Mouse (Mus musculus): ENCODE measurements around the gene Ulk4. TPM values are rescaled to one million over a fixed set of nuclear protein-coding genes. Genes with fewer than 3 reads are reported as not detected.
"Not testable (repeated sequence)": the region's sequence is repeated elsewhere in the genome, so short reads cannot be mapped to it uniquely, and the experiment has no call there.

Ulk4 gene
- polyA plus RNA-seq, 1 experiment from 2014 or later: 75.1 TPM

DNA sequence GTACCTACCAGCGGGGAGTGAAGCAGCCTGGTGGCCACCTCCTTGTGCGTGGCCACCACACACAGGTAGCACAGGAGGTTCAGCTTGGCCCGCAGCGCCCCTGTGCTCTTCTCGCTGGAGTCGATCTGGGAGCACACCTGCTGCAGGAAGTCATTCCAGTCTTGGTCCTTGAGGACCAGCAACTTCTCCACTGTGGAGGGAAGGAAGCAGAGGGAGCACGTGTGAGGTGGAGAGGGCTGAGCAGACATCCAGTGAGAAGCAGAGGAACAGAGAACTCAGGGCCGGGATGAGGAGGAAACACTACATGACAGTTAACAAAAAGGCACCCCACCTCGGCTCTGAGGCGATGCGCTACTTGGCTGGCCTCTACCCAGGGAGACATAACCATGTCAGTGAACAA, 26.1 kb downstream of the Ulk4 start:
- Histone ChIP-seq H3K9ac (ENCODE audit: low read depth, low read length) (no peak overlapping the region), H3K4me1 (replicated peaks; ENCODE audit: control insufficient read depth, insufficient read depth, low read length) (no peaks in the 10 kb centered on the region), H3K27ac (ENCODE audit: low read depth, low read length) (no peak overlapping the region), H3K36me3 (ENCODE audit: control insufficient read depth, insufficient read depth, low read length) (no peaks in the 10 kb centered on the region), H3K27me3 (replicated peaks; ENCODE audit: control insufficient read depth, insufficient read depth, low read length) (no peaks in the 10 kb centered on the region), H3K4me3 (ENCODE audit: low read depth, low read length) (no peak overlapping the region), H3K4me2 (no peak overlapping the region), H3K9me3 (ENCODE audit: control insufficient read depth, low read length) (no peaks in the 10 kb centered on the region)
- no peak for ATAC-seq (replicated peaks; ENCODE audit: low FRiP score)
- no peak for DNase-seq (ENCODE audit: low spot score)
- 84% methylated on average over 11 of the region's 11 CpGs for WGBS

DNA sequence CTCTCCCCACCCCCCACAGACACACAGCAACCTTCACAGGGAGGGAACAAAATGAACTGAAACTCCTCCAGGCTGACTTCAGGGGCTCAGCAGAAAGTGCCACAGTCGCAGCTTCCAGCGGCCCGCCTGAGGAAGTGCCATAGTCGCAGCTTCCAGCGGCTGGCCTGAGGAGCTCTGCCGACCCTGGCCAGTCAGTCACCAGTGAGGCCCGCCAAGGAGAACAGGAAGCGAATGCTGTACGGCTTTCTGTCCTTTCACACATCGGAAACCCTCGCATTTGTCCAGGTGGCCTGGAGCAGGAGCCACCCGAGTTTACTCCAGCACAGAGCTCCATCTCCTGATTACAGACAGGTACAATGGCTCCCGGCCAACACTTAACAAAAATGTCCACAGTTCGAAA, 27.2 kb downstream of the Ulk4 start:
- ATAC-seq (replicated peaks; ENCODE audit: low FRiP score): no peak

DNA sequence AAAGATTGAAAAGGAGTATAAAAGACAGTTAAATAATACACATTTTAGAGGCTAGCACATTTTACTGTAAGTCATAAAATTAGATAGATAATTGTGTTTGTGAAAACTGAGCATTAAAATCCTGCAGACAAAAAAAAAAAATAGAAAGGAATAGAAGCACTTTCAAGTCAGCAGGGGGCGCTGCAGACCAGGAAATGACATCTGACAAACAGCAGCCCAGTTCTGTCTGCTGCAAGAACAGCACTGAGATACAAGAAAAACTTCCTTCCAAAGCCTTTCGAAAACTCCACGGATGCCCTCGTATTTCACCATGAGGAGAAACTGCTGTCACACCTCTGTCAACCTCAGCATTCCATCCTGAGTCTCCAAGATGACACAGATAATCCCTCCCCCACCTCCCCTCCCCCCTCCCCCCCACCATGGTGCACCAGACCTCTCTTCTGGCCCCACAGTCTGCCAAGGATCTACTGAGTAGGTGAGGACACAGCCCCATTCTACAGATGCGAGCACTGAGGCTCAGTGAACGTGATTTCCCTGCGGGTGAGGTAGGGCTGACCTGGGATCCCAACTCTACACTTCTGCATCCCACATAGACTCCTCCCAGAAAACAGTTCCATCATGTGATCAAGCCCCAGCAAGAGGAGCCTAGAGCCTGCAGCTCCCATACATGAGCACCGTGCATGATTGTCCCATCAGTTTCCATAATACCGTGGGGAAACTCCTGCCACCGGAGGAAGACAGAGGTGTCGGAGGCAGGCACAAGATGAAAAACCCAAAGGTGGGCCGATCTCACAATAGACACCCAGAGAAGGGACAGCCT, 28.8 kb downstream of the Ulk4 start:
- Histone ChIP-seq H3K4me3 (ENCODE audit: low read depth, low read length) (no peak overlapping the region), H3K4me2 (no peak overlapping the region), H3K4me1 (replicated peaks; ENCODE audit: control insufficient read depth, insufficient read depth, low read length) (no peaks in the 10 kb centered on the region), H3K27me3 (replicated peaks; ENCODE audit: control insufficient read depth, insufficient read depth, low read length) (no peaks in the 10 kb centered on the region), H3K9ac (ENCODE audit: low read depth, low read length) (no peak overlapping the region), H3K36me3 (ENCODE audit: control insufficient read depth, insufficient read depth, low read length) (no peaks in the 10 kb centered on the region), H3K9me3 (ENCODE audit: control insufficient read depth, low read length) (no peaks in the 10 kb centered on the region), H3K27ac (ENCODE audit: low read depth, low read length) (no peak overlapping the region)
- ATAC-seq (replicated peaks; ENCODE audit: low FRiP score) (no peak; the same call in 1 of the 2 replicates), DNase-seq (ENCODE audit: low spot score) (peak; percentile 77)
- 60% methylated on average over 12 of the region's 12 CpGs for WGBS

More for the DNA sequence above, 27.2 kb downstream of the Ulk4 start:
- WGBS: 33% methylated on average over 14 of the region's 14 CpGs
- Histone ChIP-seq H3K36me3 (ENCODE audit: control insufficient read depth, insufficient read depth, low read length) (no peaks in the 10 kb centered on the region), H3K9ac (ENCODE audit: low read depth, low read length) (no peak overlapping the region), H3K9me3 (ENCODE audit: control insufficient read depth, low read length) (no peaks in the 10 kb centered on the region), H3K27ac (ENCODE audit: low read depth, low read length) (no peak overlapping the region), H3K4me2 (no peak overlapping the region), H3K27me3 (replicated peaks; ENCODE audit: control insufficient read depth, insufficient read depth, low read length) (no peaks in the 10 kb centered on the region), H3K4me1 (replicated peaks; ENCODE audit: control insufficient read depth, insufficient read depth, low read length) (no peaks in the 10 kb centered on the region), H3K4me3 (ENCODE audit: low read depth, low read length) (no peak overlapping the region)
- DNase-seq (ENCODE audit: low spot score): no peak

DNA sequence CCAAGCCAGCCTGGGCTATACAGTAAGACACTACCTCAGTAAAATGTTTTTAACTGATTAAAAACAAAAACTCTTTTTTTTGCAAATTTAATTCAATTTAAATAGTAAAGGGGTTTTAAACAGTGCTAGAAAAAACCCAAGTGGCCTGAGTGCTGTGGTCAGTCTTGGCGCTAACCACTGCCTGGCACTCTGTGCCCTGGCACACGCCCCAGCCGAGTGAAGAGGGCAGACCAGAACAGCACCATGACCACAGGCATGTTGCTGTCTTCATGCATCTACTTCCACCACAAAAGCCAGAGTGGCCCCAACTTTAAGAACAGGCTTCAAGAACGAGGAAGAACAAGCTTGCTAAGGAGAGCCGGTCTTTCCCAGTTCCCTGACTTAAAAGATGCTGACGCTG, 29.9 kb downstream of the Ulk4 start:
- ATAC-seq (replicated peaks; ENCODE audit: low FRiP score) (no peak), DNase-seq (ENCODE audit: low spot score) (no peak)
- H3K9me3 ChIP-seq (ENCODE audit: control insufficient read depth, low read length): no peaks in the 10 kb centered on the region
- H3K36me3 ChIP-seq (ENCODE audit: control insufficient read depth, insufficient read depth, low read length): no peaks in the 10 kb centered on the region
- H3K27me3 ChIP-seq (replicated peaks; ENCODE audit: control insufficient read depth, insufficient read depth, low read length): no peaks in the 10 kb centered on the region
- H3K4me3 ChIP-seq (ENCODE audit: low read depth, low read length): no peak overlapping the region
- H3K27ac ChIP-seq (ENCODE audit: low read depth, low read length): no peak overlapping the region
- WGBS: 67% methylated on average over 6 of the region's 6 CpGs
- no peaks in the 10 kb centered on the region for H3K4me1 ChIP-seq (replicated peaks; ENCODE audit: control insufficient read depth, insufficient read depth, low read length)
- no peak overlapping the region for H3K4me2 ChIP-seq
- H3K9ac ChIP-seq (ENCODE audit: low read depth, low read length): no peak overlapping the region

DNA sequence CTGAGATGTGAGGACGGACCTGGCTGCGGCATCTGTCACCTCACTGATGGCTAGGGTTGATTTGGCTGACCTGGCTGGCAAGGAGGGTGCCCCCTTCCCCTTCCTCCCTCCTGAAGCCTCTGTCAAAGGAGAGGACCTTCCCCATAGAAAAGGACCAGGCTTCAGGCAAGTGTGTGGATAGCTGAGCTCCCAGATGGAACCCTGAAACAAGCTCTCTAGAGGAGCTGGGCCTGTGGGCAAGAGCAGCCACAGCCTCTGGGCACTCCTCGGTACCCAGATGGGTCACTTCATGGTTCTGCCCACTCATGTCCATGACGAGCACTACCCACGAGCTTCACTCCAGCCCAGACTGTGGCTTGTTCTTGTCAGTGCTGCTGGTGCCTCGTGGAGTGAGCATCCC, 34.7 kb downstream of the Ulk4 start:
- Histone ChIP-seq H3K4me3 (ENCODE audit: low read depth, low read length) (no peak overlapping the region), H3K4me1 (replicated peaks; ENCODE audit: control insufficient read depth, insufficient read depth, low read length) (no peaks in the 10 kb centered on the region), H3K27ac (ENCODE audit: low read depth, low read length) (no peak overlapping the region), H3K9ac (ENCODE audit: low read depth, low read length) (no peak overlapping the region), H3K9me3 (ENCODE audit: control insufficient read depth, low read length) (no peaks in the 10 kb centered on the region), H3K36me3 (ENCODE audit: control insufficient read depth, insufficient read depth, low read length) (no peaks in the 10 kb centered on the region), H3K4me2 (no peak overlapping the region), H3K27me3 (replicated peaks; ENCODE audit: control insufficient read depth, insufficient read depth, low read length) (no peaks in the 10 kb centered on the region)
- DNase-seq (ENCODE audit: low spot score) (no peak), ATAC-seq (replicated peaks; ENCODE audit: low FRiP score) (no peak; the same call in 1 of the 2 replicates)
- WGBS: 79% methylated on average over 6 of the region's 6 CpGs

DNA sequence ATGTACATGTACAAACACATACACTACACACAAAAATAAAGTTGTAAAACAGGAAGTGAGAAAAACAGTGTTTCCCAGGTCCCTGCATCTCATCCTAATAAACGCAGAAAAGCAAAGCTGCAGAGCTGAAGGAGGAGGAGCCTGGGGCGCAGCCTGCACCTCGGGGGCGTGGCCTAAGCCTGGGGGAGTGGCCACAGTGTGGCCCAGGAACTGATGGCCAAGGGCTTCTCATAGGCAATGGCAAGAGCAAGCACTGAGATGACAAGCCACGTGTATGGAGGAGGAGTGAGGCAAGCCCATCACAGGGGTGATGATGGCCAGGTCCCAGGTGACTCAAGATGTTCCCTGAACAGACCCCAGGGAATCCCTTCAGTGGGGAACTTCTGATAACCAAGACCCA, 35.2 kb downstream of the Ulk4 start:
- no peaks in the 10 kb centered on the region for H3K36me3 ChIP-seq (ENCODE audit: control insufficient read depth, insufficient read depth, low read length)
- no peak overlapping the region for H3K9ac ChIP-seq (ENCODE audit: low read depth, low read length)
- H3K27me3 ChIP-seq (replicated peaks; ENCODE audit: control insufficient read depth, insufficient read depth, low read length): no peaks in the 10 kb centered on the region
- no peaks in the 10 kb centered on the region for H3K4me1 ChIP-seq (replicated peaks; ENCODE audit: control insufficient read depth, insufficient read depth, low read length)
- no peak; the same call in 1 of the 2 replicates for ATAC-seq (replicated peaks; ENCODE audit: low FRiP score)
- WGBS: 21% methylated on average over 5 of the region's 5 CpGs
- H3K27ac ChIP-seq (ENCODE audit: low read depth, low read length): no peak overlapping the region
- DNase-seq (ENCODE audit: low spot score): no peak
- no peak overlapping the region for H3K4me2 ChIP-seq
- H3K4me3 ChIP-seq (ENCODE audit: low read depth, low read length): no peak overlapping the region
- H3K9me3 ChIP-seq (ENCODE audit: control insufficient read depth, low read length): no peaks in the 10 kb centered on the region

DNA sequence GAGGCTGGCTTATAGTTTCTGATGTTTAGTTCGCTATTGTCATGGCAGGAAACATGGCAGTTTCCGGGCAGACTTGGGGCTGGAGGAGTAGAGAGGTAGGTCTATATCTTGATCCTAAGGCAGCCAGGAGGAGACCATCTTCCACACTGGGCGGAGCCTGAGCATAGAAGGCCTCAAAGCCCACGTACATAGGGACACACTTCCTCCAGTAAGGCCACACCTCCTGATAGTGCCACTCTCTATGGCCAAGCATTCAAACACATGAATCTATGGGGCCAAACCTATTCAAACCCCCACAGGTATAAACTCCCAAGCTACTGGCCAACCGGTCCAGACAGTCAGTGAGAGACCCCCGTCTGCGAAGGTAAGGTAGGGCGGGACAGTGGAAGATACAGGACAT, 35.6 kb downstream of the Ulk4 start:
- WGBS: 76% methylated on average over 8 of the region's 8 CpGs
- ATAC-seq (replicated peaks; ENCODE audit: low FRiP score): no peak
- H3K4me1 ChIP-seq (replicated peaks; ENCODE audit: control insufficient read depth, insufficient read depth, low read length): no peaks in the 10 kb centered on the region

DNA sequence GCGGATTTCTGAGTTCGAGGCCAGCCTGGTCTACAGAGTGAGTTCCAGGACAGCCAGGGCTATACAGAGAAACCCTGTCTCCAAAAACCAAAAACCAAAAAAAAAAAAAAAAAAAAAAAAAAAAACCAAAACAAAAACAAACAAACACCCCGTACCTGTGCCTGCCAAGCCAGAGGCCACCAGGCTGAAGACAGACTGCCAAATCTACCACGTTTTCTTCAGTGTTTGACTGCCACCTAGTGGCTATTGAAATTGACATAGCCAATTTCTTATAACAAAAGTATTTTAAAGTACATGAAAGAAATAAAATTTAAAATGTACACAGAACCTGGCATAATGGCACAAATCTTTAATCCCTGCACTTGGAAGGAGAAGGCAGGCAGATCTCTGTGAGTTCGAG, 36.8 kb downstream of the Ulk4 start:
- not testable (repeated sequence) for H3K4me3 ChIP-seq (ENCODE audit: low read depth, low read length); DNase-seq (ENCODE audit: low spot score); H3K4me1 ChIP-seq (replicated peaks; ENCODE audit: control insufficient read depth, insufficient read depth, low read length); H3K27me3 ChIP-seq (replicated peaks; ENCODE audit: control insufficient read depth, insufficient read depth, low read length); ATAC-seq (replicated peaks; ENCODE audit: low FRiP score); H3K36me3 ChIP-seq (ENCODE audit: control insufficient read depth, insufficient read depth, low read length); H3K9ac ChIP-seq (ENCODE audit: low read depth, low read length); H3K4me2 ChIP-seq; H3K27ac ChIP-seq (ENCODE audit: low read depth, low read length); H3K9me3 ChIP-seq (ENCODE audit: control insufficient read depth, low read length)
- WGBS: 9% methylated on average over 3 of the region's 5 CpGs

More for the DNA sequence above, 35.6 kb downstream of the Ulk4 start:
- Histone ChIP-seq H3K27ac (ENCODE audit: low read depth, low read length) (no peak overlapping the region), H3K36me3 (ENCODE audit: control insufficient read depth, insufficient read depth, low read length) (no peaks in the 10 kb centered on the region), H3K27me3 (replicated peaks; ENCODE audit: control insufficient read depth, insufficient read depth, low read length) (no peaks in the 10 kb centered on the region), H3K4me3 (ENCODE audit: low read depth, low read length) (no peak overlapping the region), H3K9me3 (ENCODE audit: control insufficient read depth, low read length) (no peaks in the 10 kb centered on the region), H3K9ac (ENCODE audit: low read depth, low read length) (no peak overlapping the region), H3K4me2 (no peak overlapping the region)
- no peak for DNase-seq (ENCODE audit: low spot score)

DNA sequence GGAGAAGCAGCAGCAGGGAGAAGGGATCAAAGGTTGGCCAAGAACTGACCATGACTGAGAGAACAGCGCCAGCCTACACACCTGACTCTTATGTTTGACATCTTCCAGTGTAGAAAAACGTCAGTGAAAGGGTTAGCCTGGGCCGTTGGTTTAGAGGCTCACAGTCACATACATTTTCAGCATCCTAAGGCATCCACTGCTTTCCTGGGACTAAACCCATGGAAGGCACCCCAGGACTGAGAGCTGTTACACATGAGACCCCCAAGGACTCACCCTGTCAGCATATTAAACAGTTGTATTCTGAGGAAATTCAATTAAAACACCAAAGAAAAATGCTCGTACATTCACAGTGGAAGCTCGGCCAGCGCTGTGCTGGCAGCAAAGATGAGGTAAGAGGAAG, 37.4 kb downstream of the Ulk4 start:
- Histone ChIP-seq H3K36me3 (ENCODE audit: control insufficient read depth, insufficient read depth, low read length) (no peaks in the 10 kb centered on the region), H3K27me3 (replicated peaks; ENCODE audit: control insufficient read depth, insufficient read depth, low read length) (no peaks in the 10 kb centered on the region), H3K4me3 (ENCODE audit: low read depth, low read length) (no peak overlapping the region), H3K9me3 (ENCODE audit: control insufficient read depth, low read length) (no peaks in the 10 kb centered on the region), H3K27ac (ENCODE audit: low read depth, low read length) (no peak overlapping the region), H3K4me2 (no peak overlapping the region), H3K9ac (ENCODE audit: low read depth, low read length) (no peak overlapping the region), H3K4me1 (replicated peaks; ENCODE audit: control insufficient read depth, insufficient read depth, low read length) (no peaks in the 10 kb centered on the region)
- no peak for ATAC-seq (replicated peaks; ENCODE audit: low FRiP score)
- DNase-seq (ENCODE audit: low spot score): no peak
- WGBS: 69% methylated on average over 6 of the region's 6 CpGs

Measured in liver, embryonic 11.5 days (tissue).